Comparison of ENCODE assay signal across 14 mouse cellular contexts in the genomic region with DNA sequence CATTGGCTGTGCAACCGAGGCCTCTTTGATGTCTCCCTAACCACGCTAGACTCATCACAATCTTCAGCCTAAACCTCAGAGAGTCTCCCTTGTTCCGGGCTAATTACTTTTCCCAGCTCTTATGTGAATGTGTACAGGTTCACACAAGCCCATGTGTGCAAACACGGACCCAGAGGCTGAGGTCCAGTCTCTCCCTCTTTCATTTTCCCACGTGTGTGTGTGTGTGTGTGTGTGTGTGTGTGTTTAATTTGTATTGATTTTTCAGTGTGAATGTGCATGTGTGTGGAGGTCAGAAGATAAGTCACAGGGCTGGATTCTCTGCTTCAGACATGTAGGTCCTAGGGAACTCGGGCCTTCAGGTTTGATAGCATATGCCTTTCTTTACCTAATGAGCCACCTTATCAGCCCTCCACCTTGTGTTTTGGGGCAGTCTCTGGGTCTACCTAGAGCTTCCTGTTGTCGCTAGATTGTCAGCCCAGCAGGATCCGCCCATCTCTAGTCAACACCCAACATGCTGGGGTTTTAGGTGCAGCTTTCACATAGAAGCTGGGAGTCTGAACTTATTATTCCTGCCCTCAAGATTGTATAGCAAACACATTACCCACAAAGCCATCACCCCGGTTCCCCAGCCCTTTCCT. TPM values are rescaled to one million over a fixed set of nuclear protein-coding genes. Genes with fewer than 3 reads are reported as not detected.
A peak's percentile ranks its signal among the peaks of the same experiment; 100 is the strongest.
DNase-seq lines count a peak whose midpoint lies in the region; ATAC-seq and TF ChIP-seq lines count a peak whose summit lies in the region.
"Had no signal": no experiment of that assay in that cellular context is flagged by ENCODE, and none has a peak within 500 bp of the region (broad histone marks: within the 10 kb centered on the region; RNA-seq: fewer than 3 reads in every experiment).

No protein-coding gene starts in this region.

- peaks cover 3% of the 10 kb centered on the region; the same call in 1 of the 2 replicates for H3K27me3 ChIP-seq in kidney, embryonic 15.5 days
- peaks cover 14% of the 10 kb centered on the region; the same call in 1 of the 2 replicates for H3K27me3 ChIP-seq in liver, embryonic 12.5 days (replicated peaks)
- no peaks in the 10 kb centered on the region for H3K27me3 ChIP-seq in stomach, embryonic 14.5 days (ENCODE audit: control insufficient read depth, insufficient read depth, low read length)
- H3K27me3 ChIP-seq in hindbrain, embryonic 16.5 days (replicated peaks; ENCODE audit: control insufficient read depth, insufficient read depth, low read length), result no peaks in the 10 kb centered on the region

- no peaks in the 10 kb centered on the region for H3K36me3 ChIP-seq in kidney, embryonic 15.5 days
- no peaks in the 10 kb centered on the region for H3K36me3 ChIP-seq in liver, embryonic 12.5 days
- H3K36me3 ChIP-seq in stomach, embryonic 14.5 days (ENCODE audit: control insufficient read depth, insufficient read depth, low read length), result no peaks in the 10 kb centered on the region
- H3K36me3 ChIP-seq in hindbrain, embryonic 16.5 days (ENCODE audit: control insufficient read depth, insufficient read depth, low read length), result no peaks in the 10 kb centered on the region
- H3K36me3 ChIP-seq: forebrain, embryonic 12.5 days; neural tube, embryonic 13.5 days had no signal

- H3K4me3 ChIP-seq in kidney, embryonic 15.5 days (replicated peaks), result no peak overlapping the region
- H3K4me3 ChIP-seq in bone marrow, adult 2 months (replicated peaks; ENCODE audit: control insufficient read depth, low read depth, low read length), result no peak overlapping the region
- H3K4me3 ChIP-seq in liver, embryonic 12.5 days, result 0 out of 2 replicates have a peak overlapping the region, but pooled peaks have one; percentile 10
- no peak overlapping the region for H3K4me3 ChIP-seq in stomach, embryonic 14.5 days (ENCODE audit: low read depth, low read length)
- no peak overlapping the region for H3K4me3 ChIP-seq in hindbrain, embryonic 16.5 days (ENCODE audit: low read length)
- H3K4me3 ChIP-seq: forebrain, embryonic 12.5 days; neural tube, embryonic 13.5 days had no signal

- no peaks in the 10 kb centered on the region for H3K9me3 ChIP-seq in kidney, embryonic 15.5 days (replicated peaks)
- no peaks in the 10 kb centered on the region for H3K9me3 ChIP-seq in liver, embryonic 12.5 days (replicated peaks)
- no peaks in the 10 kb centered on the region for H3K9me3 ChIP-seq in stomach, embryonic 14.5 days (ENCODE audit: control insufficient read depth, low read depth, low read length)
- no peaks in the 10 kb centered on the region for H3K9me3 ChIP-seq in hindbrain, embryonic 16.5 days (ENCODE audit: control insufficient read depth, low read length)
- H3K9me3 ChIP-seq: forebrain, embryonic 12.5 days; neural tube, embryonic 13.5 days had no signal

- H3K27ac ChIP-seq in kidney, embryonic 15.5 days, result no peak overlapping the region
- H3K27ac ChIP-seq in bone marrow, adult 2 months (ENCODE audit: control insufficient read depth, insufficient read depth, low read depth, low read length, poor library complexity), result peak overlapping the region; percentile 93
- H3K27ac ChIP-seq in liver, embryonic 12.5 days, result peak overlapping the region; percentile 97
- H3K27ac ChIP-seq in stomach, embryonic 14.5 days (ENCODE audit: low read length), result no peak overlapping the region; the same call in 1 of the 2 replicates
- no peak overlapping the region for H3K27ac ChIP-seq in hindbrain, embryonic 16.5 days (ENCODE audit: low read depth, low read length)
- H3K27ac ChIP-seq: forebrain, embryonic 12.5 days; neural tube, embryonic 13.5 days had no signal

- DNase-seq in kidney, adult 18-20 months, result no peak
- no peak for DNase-seq in frontal cortex, postnatal 25 days (ENCODE audit: low spot score in 2 of 2)
- no peak for DNase-seq in cerebellum, postnatal 14 days
- DNase-seq: embryo, embryonic 11 days; gastrocnemius, postnatal 36 days; heart, postnatal 4 days had no signal

- no peak overlapping the region for H3K9ac ChIP-seq in kidney, embryonic 15.5 days
- peak overlapping the region; percentile 62 for H3K9ac ChIP-seq in liver, embryonic 12.5 days
- no peak overlapping the region for H3K9ac ChIP-seq in stomach, embryonic 14.5 days (replicated peaks; ENCODE audit: low read depth, low read length)
- no peak overlapping the region for H3K9ac ChIP-seq in hindbrain, embryonic 16.5 days (ENCODE audit: low read depth, low read length)
- H3K9ac ChIP-seq: forebrain, embryonic 12.5 days; neural tube, embryonic 13.5 days had no signal

- 84% methylated on average over 9 of the region's 9 CpGs for WGBS in kidney, embryonic 15.5 days
- WGBS in bone marrow, adult 2 months, result 52% methylated on average over 9 of the region's 9 CpGs
- WGBS in liver, embryonic 12.5 days (ENCODE audit: insufficient replicate concordance), result 28% methylated on average over 9 of the region's 9 CpGs
- 67% methylated on average over 9 of the region's 9 CpGs for WGBS in stomach, embryonic 14.5 days
- WGBS in hindbrain, embryonic 16.5 days, result 86% methylated on average over 9 of the region's 9 CpGs

- no peak for TF ChIP-seq CTCF in bone marrow, adult 2 months (IDR thresholded peaks at IDR 0.05; ENCODE audit: control insufficient read depth, insufficient read depth, low read length)

- TF ChIP-seq POLR2A in bone marrow, adult 2 months (IDR thresholded peaks at IDR 0.05; ENCODE audit: borderline replicate concordance, control insufficient read depth, low read depth, low read length), result no peak

- peaks cover under 1% of the 10 kb centered on the region; the same call in 1 of the 2 replicates for H3K4me1 ChIP-seq in kidney, embryonic 15.5 days
- peaks cover 6% of the 10 kb centered on the region; the same call in 1 of the 2 replicates for H3K4me1 ChIP-seq in bone marrow, adult 2 months (ENCODE audit: control insufficient read depth, insufficient read depth, low read length)
- H3K4me1 ChIP-seq in liver, embryonic 12.5 days, result peaks cover 75% of the 10 kb centered on the region
- 0 out of 2 replicates have a peak, but pooled peaks cover 3% of the 10 kb centered on the region for H3K4me1 ChIP-seq in stomach, embryonic 14.5 days (ENCODE audit: control insufficient read depth, insufficient read depth, low read length)
- no peaks in the 10 kb centered on the region; the same call in 1 of the 2 replicates for H3K4me1 ChIP-seq in hindbrain, embryonic 16.5 days (ENCODE audit: control insufficient read depth, insufficient read depth, low read depth, low read length)

- ATAC-seq in kidney, embryonic 15.5 days (replicated peaks; ENCODE audit: low FRiP score), result peak; percentile 52; the same call in 1 of the 2 replicates
- peak; percentile 89 for ATAC-seq in liver, embryonic 12.5 days
- ATAC-seq in stomach, embryonic 14.5 days (ENCODE audit: insufficient number of reproducible peaks, insufficient read depth, low FRiP score, low read depth), result peak; percentile 74; the same call in 1 of the 2 replicates
- ATAC-seq in hindbrain, embryonic 16.5 days, result no peak

- H3K4me2 ChIP-seq in kidney, embryonic 15.5 days, result no peak overlapping the region
- peak overlapping the region; percentile 53 for H3K4me2 ChIP-seq in liver, embryonic 12.5 days
- no peak overlapping the region for H3K4me2 ChIP-seq in stomach, embryonic 14.5 days (replicated peaks; ENCODE audit: low read depth, low read length)
- no peak overlapping the region for H3K4me2 ChIP-seq in hindbrain, embryonic 16.5 days (ENCODE audit: low read length)
- H3K4me2 ChIP-seq: forebrain, embryonic 12.5 days; midbrain, embryonic 11.5 days; neural tube, embryonic 13.5 days had no signal

RNA-seq across cellular contexts. Expression of gene Ddr1, which starts 37.3 kb away (rescaled TPM):
- polyA plus RNA-seq in kidney, embryonic 15.5 days (2015; fragmentation: Nextera tagmentation; extraction: Ambion mirVana), result 83.0 and 86.1 TPM in 2 replicates
- polyA plus RNA-seq in bone marrow, adult 2 months (2011; ENCODE audit: insufficient read depth, insufficient read length, low replicate concordance, missing spikeins), result 2.4 and 6.0 TPM in 2 replicates
- polyA plus RNA-seq in liver, embryonic 12.5 days (2016; fragmentation: Nextera tagmentation; extraction: Ambion mirVana), result 5.7 and 6.1 TPM in 2 replicates
- polyA plus RNA-seq in stomach, embryonic 14.5 days (2014; fragmentation: Nextera tagmentation; extraction: Ambion mirVana), result 50.4 and 50.6 TPM in 2 replicates
- polyA plus RNA-seq in hindbrain, embryonic 16.5 days (2015; fragmentation: Nextera tagmentation; extraction: Ambion mirVana), result 87.1 and 106 TPM in 2 replicates

Comparison
In these comparisons a context has a peak if more than half of its experiments do, and no peak if none do; other contexts are left out.
1. H3K27ac ChIP-seq: peak in bone marrow, adult 2 months (single experiment) and liver, embryonic 12.5 days (single experiment); none in kidney, embryonic 15.5 days (single experiment), stomach, embryonic 14.5 days (single experiment) and hindbrain, embryonic 16.5 days (single experiment).